Mouse (Mus musculus): ENCODE data around the gene Cdon.

Gene Cdon

DNA sequence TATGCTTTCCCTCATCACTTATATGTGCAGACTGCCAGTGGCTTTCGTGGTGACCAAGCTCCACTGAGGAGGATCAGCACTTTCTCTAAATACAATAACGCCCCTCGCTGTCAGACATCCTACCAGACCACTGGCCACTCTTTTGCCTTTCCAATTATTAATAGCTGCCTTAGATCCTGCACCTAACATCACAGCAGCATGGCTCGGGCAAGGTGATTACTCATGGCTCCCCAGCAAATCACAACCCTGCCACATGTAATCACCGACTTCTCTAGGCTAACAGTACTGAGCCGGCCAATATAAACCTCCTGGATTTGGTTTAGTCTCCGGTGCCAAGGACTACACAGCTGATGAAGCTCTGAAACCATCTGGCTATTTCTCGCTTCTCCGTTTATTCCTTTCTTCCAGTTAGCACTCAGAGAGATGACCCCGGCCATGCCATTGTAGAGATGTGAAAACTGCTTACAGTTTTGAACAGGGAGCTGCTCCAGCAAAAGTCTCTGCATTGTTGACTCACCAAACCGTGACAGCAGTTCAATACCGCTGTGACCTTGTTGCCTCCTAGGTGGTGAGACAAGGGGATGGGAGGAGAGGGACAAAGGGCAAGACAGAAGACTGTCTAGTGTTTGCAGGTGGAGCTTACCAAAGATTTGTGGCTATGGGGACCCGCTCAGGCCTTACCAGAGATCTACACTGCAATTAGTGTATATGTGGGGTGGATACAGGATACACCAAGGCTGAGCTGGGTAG is 118.2 kb downstream of the Cdon start:
- DNase-seq (ENCODE audit: inconsistent ontology term) = no peak

DNA sequence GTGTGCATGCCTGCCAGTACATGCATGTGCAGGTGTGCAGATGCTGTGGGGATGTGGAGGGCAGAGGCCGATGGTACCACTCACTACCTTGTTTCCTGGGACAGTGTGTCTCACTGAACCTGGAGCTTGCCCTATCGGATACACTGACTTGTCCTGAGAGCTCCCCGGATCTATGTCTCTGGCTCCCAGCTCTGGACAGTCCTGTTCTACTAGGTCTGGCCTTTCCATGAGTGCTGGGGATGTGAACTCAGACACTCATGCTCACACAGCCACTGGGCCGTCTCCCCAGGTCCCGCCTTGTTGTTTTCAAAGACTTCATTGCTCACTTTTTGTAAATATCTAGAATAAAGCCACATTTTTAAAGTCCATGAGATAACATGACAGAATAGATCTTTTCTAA is 120.1 kb downstream of the Cdon start:
- no peak for DNase-seq (ENCODE audit: inconsistent ontology term)

DNA sequence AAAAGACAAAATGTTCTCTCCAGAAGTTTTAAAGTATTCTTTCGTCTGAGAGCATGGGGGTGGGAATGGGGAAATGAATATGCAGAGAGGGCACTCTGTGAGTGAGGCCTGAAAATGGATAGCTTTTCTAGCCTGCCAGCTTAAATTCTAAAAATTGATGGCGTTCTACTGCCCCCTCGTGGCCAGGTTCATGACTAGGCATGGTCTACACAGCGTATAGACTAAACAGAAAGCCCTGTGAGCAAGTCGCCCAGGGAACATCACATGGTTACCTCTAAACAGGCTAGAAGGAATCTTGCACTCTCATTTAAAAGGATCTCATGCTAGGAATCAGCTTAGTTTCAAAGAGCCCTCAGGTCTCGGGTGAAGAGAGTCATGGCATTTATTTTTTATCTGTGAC is 120.6 kb downstream of the Cdon start:
- peak; percentile 61 for DNase-seq (ENCODE audit: inconsistent ontology term)

DNA sequence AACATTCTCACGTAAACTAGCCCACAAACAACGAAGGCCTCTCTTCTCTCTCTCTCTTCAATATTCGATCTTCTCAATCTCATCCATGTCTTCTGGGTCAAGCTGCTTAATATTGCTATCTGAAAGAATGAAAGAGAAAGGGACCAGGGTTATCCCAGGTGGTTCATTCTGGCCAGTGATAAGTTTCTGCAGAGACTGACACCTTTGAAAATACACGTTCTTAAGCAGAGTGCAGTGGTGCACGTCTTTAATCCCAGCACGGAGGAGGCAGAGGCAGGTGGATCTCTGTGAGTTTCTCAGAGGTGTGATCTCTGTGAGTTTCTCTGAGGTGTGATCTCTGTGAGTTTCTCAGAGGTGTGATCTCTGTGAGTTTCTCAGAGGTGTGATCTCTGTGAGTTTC is 121.0 kb downstream of the Cdon start:
- no peak for DNase-seq (ENCODE audit: inconsistent ontology term)

DNA sequence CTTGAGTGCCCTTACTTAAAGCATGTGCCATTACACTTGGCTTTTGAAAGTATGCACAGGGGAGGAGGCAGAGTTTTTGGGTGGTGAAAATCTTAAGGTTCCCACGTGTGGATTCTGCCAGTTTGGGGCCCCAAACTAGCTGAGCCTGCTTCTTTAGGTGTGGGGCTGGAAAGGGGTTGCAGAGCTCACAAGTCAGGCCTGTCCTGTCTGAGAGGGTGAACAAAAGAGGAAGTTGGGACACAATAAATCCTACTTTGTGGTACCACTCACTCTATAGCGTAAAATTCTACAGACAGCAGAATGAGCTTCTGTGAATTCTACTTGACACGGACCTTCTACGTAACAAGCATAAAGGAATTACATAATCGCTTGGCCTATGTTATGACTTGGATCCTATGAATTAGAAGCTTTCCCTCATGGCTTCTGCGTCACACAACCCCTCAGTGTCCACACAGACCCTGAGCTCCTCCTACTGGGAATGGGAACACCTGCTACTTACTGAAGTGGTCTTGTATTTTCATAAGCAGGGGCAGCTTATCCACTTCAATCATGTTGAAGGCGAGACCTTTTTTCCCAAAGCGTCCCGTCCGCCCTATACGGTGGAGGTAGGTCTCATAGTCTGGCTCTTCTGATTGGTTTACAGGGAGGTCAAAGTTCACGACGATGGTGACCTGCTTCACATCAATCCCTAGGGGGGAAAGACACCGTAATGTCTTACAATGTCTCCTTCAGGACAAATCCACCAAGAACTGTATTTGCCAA is 122.4 kb downstream of the Cdon start:
- DNase-seq (ENCODE audit: inconsistent ontology term) = no peak

DNA sequence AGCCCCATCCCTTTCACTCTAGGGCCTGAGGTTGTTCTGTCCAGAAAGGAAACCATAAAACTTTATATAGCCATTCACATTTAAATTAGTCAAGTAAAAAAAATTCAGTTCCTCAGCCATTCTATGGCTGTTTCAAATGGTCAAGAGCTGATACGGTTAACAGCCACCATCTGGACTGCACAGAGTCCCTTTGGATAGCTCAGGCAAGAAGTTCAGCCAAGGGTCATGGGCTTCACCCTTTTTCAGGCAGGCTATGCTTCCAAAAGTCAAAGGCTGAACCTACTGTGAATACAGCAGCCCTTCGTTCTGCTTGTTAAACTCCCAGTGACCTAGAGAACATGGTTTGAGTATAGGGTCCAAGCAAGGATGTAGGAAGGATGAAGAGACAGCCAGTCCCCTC is 123.7 kb downstream of the Cdon start:
- DNase-seq (ENCODE audit: inconsistent ontology term) = no peak

DNA sequence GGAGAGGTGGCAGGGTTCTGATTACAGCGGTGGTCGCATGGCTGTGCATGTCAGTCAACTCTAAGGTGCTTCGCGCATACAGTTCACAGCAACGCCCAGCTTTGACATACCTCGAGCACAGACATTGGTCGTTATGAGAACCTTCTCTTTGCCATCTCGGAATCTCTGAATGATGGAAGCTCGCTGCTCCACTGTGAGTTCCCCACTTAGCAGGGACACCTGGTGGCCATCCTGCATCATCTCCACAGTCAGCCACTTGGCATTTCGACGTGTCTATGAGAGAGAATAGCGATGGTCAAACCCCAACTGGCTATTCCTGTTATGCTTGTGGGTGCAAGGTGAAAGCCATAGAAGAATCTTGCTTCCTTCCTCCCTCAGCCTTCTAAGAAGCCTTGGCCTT is 124.8 kb downstream of the Cdon start:
- no peak for DNase-seq (ENCODE audit: inconsistent ontology term)

DNA sequence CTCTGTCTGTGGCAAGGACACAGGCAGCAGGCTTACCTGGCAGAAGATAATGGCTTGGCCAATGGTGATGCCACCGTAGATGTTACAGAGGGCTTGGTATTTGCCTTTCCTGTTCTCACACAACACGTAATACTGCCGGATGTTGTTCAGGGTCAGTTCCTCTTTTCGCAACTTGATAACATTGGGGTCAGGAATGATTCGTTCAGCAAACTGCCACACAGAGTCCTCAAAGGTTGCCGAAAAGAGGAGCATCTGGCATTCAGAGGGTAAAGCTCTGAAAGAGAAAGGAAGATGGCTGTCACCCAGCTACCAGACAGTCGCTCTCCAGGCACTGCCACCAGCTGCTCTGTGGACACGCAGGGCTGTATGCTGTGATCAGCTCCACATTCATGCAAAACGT is 125.8 kb downstream of the Cdon start:
- no peak for DNase-seq (ENCODE audit: inconsistent ontology term)

DNA sequence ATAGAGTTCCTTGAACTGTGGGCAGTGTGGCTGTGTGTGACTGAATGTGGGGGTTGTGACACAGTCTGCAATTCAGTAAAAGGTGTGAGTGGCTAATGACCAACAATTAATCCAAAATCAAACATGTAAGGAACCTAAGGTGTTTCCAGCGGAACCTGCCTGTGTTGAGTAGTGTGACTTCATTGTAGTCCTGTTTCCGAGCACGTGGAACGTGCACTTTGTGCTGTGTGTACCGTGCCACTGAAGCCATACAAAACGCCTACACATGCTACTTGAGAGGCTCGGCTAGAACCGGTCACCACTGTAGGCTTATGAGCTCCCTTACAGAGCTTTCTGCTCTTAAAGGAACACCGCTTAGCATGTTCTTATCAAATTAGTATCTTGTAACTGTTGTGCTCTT is 127.5 kb downstream of the Cdon start:
- DNase-seq (ENCODE audit: inconsistent ontology term) = no peak

DNA sequence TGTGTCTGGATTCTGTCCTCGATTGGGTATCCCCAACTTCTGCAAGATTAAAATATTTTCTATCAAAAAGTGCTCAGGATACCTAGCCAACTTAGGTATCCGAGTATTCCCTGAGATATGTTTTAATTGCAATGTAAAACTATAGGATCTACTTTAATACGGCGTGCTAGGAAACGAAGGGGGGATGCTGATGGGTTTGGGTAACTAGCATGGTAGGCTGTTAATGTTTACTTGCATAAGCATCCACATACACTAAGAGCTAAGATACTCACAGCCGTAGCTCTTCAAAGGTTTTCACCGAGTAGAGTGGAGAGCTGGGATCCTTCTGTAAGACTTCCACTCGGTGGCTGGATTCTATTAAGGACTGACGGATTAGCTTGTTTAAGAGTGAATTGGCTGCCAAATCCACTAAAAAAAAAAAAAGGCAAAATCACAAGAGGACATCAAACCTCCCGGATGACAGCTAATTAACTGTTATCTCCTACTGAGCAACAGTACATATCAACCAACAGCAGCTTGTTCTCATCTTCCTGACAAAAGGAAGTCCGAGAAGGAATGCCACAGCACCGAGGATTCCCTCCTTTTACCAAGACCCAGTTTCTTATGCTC is 135.7 kb downstream of the Cdon start:
- DNase-seq (ENCODE audit: inconsistent ontology term) = no peak

Measured in Muller cell, postnatal 12 days (primary cell).